Mouse (Mus musculus): Measurements from ENCODE around the gene Dis3l.

Gene Dis3l

DNA sequence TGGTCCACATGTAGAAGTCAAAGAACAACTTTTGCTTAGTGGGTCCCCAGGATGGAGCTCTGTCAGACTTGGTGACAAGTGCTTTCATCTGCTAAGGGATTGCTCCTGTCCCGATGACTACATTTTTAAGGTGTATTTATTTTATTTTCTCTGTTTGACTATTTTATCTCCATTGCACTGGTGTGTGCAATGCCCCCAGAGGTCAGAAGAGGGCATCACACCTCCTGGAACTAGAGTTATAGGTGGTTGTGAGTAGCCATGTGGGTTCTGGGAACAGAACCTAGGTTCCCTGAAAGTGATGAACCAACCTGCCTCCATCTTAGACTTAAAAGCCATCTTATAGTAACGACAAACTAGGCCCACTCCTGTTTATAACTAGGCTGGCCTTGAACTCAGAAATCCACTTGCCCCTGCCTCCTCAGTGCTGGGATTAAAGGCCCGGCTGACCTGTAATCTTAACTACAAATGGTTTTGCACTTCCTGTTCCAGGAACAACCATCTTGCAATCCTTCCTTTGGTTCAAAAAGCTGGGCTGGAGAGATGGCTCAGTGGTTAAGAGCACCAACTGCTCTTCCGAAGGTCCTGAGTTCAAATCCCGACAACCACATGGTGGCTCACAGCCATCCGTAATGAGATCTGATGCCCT lies 62.3 kb downstream of the Dis3l start:
- ChIA-PET POLR2A (interaction anchor here in 3 of 4 experiments (0.6 to 9.5 kb wide), 9 partner anchors 9 to 147 kb away, joined by 3 to 236 read pairs (median 5); partner anchors contain the start of genes Map2k1 (in 1 of the 3), Rpl4 (in 1 of the 3), Snapc5 (in 1 of the 3) and Zwilch (in 1 of the 3)), CTCF (interaction anchor here (0.6 to 1.9 kb wide), 6 partner anchors 27 to 598 kb away, joined by 3 to 8 read pairs (median 5); partner anchors contain the start of gene Snapc5 (in 1 of the 4))

DNA sequence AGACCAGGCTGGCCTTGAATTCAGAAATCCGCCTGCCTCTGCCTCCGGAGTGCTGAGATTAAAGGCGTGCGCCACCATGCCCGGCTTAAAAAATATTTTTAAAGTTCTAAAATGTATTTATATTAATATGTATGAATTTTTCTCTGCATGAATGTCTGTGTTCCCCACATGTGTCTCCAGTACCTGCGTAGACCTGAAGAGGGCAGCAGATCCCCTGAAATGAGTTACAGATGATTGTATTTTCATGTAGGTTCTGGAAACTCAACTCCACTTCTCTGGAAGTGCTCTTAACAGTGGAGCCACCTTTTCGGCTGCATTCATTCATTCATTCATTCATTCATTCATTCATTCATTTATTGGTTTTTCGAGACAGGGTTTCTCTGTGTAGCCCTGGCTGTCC lies 63.4 kb downstream of the Dis3l start:
- POLR2A ChIA-PET: interaction anchor here (0.6 to 6.0 kb wide), 15 partner anchors 8 to 171 kb away, joined by 3 to 44 read pairs (median 4); partner anchors contain the start of genes Snapc5 (in 2 of the 4), Rpl4 (in 1 of the 4) and Zwilch (in 1 of the 4)
- CTCF ChIA-PET: interaction anchor here in 3 of 4 experiments (0.6 to 3.4 kb wide), 15 partner anchors 9 to 848 kb away, joined by 3 to 20 read pairs (median 3); partner anchors contain the start of gene Snapc5 (in 2 of the 3)

DNA sequence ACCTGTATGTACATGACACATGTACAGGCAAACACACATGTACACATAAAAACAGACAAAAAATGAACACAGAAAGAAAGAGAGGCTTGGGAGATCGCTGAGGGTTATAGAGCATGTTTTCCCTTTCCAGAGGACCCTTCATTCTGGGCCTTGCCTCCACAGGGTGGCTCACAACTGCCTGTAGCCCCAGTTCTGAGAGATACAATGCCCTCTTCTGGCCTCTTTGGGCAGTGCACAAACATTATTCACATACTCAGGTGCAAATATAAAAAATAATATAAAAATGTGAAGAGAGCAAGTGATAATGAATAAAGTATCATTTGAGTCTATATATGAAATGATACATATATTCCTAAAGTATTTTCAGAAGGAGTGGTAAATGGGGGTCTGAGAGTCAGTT lies 66.2 kb downstream of the Dis3l start:
- ChIA-PET CTCF (interaction anchor here (0.5 to 6.3 kb wide), 27 partner anchors 8 to 853 kb away, joined by 3 to 96 read pairs (median 4); partner anchors contain the start of gene Snapc5 (in 3 of the 4)), POLR2A (interaction anchor here (0.6 to 6.0 kb wide), 19 partner anchors 8 to 155 kb away, joined by 3 to 103 read pairs (median 6); partner anchors contain the start of genes Snapc5 (in 4 of the 4), Rpl4 (in 1 of the 4) and Zwilch (in 1 of the 4))

DNA sequence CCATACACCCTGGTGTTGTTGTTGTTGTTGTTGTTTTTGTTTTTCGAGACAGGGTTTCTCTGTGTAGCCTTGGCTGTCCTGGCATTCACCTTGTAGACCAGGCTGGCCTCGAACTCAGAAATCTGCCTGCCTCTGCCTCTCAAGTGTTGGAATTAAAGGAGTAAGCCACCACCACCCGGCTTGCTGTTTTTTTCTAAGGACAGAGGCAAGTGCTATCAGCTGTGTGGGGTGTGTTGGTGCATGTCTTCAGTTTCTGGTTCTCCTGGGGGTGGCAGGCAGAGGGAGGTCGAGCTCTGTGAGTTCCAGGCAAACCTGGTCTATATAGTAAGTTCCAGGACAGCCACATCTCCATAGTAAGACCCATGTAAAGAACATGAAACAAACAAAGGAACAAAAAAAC lies 66.8 kb downstream of the Dis3l start:
- CTCF ChIA-PET: interaction anchor here (0.5 to 6.3 kb wide), 16 partner anchors 13 to 854 kb away, joined by 3 to 96 read pairs (median 5); partner anchors contain the start of gene Snapc5 (in 3 of the 4)
- POLR2A ChIA-PET: interaction anchor here (0.7 to 6.0 kb wide), 14 partner anchors 22 to 192 kb away, joined by 3 to 103 read pairs (median 6); partner anchors contain the start of genes Snapc5 (in 4 of the 4), Rpl4 (in 1 of the 4) and Zwilch (in 1 of the 4)

DNA sequence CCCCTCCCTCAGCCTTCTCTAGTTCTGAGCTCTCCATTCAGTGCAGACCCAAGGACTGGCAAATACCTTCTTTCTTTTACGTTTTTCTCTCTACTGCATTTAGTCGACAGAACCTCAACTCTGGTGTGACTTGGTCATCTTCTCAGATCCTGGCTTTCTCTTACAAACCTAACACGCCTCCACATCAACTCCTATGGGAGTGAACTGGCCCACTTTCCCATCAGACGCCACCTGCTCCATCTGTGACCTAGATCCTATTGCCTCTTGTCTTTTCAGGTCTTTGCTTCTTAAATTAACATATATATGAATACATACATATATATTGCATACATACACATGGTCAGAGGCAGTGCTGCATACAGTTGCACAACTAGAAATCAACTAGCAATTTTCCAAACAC lies 67.3 kb downstream of the Dis3l start:
- CTCF ChIA-PET: interaction anchor here in 3 of 4 experiments (1.0 to 6.3 kb wide), 10 partner anchors 13 to 186 kb away, joined by 3 to 96 read pairs (median 7); partner anchors contain the start of gene Snapc5 (in 1 of the 3)
- POLR2A ChIA-PET: interaction anchor here in 3 of 4 experiments (0.7 to 7.8 kb wide), 10 partner anchors 9 to 193 kb away, joined by 3 to 236 read pairs (median 9); partner anchors contain the start of genes Snapc5 (in 2 of the 3), Rpl4 (in 1 of the 3), Tipin (in 1 of the 3) and Zwilch (in 1 of the 3)

DNA sequence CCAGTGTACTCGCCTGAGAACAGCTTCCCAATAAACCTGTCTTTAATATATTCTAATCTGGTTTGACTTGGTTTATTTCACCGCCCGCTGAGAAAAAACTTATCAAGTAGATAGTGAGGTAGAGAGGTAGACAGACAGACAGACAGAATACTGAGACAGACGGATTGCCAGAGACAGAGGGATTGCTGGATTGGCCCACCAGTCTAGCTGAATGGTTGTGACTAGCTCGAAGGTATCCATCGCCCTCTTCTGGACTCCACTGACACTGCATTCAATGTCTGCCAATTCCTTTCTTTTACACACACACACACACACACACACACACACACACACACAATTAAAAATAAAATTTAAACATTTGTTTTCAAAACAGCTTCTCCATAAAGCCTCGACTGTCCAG lies 68.5 kb downstream of the Dis3l start:
- ChIA-PET CTCF (interaction anchor here (0.5 to 6.3 kb wide), 60 partner anchors 9 to 1731 kb away, joined by 3 to 96 read pairs (median 4); partner anchors contain the start of genes Snapc5 (in 4 of the 4), Tipin (in 3 of the 4), Map2k1 (in 2 of the 4) and Dennd4a (in 1 of the 4)), POLR2A (interaction anchor here (0.6 to 7.8 kb wide), 59 partner anchors 9 to 760 kb away, joined by 3 to 236 read pairs (median 4); partner anchors contain the start of genes Snapc5 (in 4 of the 4), Tipin (in 4 of the 4), Rpl4 (in 3 of the 4) and Zwilch (in 3 of the 4))

DNA sequence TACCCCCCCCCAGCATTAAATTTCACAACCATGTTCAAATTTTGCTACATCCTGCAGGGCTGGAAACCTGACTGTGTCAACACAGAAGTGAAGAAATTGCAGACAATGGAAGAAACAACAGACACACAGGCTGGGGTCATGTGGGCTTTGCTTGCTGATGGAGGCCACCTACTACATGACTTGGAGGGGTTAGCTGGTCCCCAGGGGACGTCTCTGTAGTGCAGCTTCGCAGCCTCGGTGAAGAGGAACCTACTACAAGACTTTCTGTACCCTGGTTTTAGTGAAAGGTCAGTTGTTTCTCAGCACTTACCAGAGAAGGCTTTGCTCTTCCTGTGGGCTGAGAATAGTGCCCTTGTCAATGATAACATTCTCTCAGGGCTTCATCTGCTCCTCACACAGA lies 69.8 kb downstream of the Dis3l start:
- POLR2A ChIA-PET: interaction anchor here in 3 of 4 experiments (0.9 to 7.8 kb wide), 10 partner anchors 11 to 167 kb away, joined by 3 to 236 read pairs (median 18); partner anchors contain the start of genes Snapc5 (in 2 of the 3), Tipin (in 2 of the 3), Map2k1 (in 1 of the 3) and Rpl4 (in 1 of the 3)
- CTCF ChIA-PET: interaction anchor here in 1 of 4 experiments (1.7 to 6.3 kb wide), 3 partner anchors 10 to 151 kb away, joined by 8 to 96 read pairs (median 38); partner anchors contain the start of gene Tipin

DNA sequence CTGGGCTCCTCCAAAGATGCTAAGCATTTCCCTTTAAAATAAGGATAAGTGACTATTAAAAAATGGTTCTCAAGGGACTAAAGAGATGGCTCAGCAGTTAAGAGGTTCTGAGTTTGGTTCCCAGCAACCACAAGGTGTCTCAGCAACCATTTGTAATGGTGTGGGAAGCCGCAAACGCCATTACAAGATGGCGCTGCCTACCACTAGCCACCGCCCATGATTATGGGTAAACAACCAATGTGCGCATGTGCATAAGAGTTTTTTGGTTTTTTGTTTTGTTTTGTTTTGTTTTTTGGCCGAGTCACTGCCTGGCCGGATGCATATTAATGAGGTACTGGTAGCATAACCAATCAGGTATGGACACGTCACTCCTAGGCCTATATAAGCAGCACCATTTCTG lies 72.3 kb downstream of the Dis3l start:
- CTCF ChIA-PET: interaction anchor here in 3 of 4 experiments (0.5 to 3.7 kb wide), 8 partner anchors 8 to 250 kb away, joined by 3 to 22 read pairs (median 4); partner anchors contain the start of genes Map2k1 (in 1 of the 3), Snapc5 (in 1 of the 3) and Tipin (in 1 of the 3)
- POLR2A ChIA-PET: interaction anchor here (0.5 to 7.8 kb wide), 65 partner anchors 8 to 1464 kb away, joined by 3 to 236 read pairs (median 7); partner anchors contain the start of genes Tipin (in 4 of the 4), Map2k1 (in 3 of the 4), Rpl4 (in 3 of the 4) and Snapc5 (in 3 of the 4)

DNA sequence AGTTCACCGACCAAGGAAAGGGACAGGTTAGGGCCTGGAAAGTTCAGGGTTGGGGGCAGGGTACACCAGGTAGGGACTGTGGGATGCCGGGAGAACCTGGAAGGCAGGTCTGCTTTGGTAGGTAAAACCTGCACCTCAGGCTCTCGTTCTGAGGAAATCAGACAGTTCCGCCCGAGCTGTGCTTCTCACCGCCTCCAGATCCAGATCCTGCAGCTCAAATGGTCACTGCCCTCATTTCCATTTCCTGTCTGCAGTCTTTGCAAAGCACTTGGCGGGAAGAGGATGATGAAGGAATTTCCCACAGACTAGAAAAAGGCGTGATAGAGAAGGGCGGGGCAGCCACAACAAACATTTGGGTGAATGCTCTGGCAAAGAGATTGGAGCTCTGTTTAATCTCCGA lies 72.9 kb downstream of the Dis3l start:
- ChIA-PET CTCF (interaction anchor here (0.5 to 3.7 kb wide), 11 partner anchors 9 to 249 kb away, joined by 3 to 22 read pairs (median 3); partner anchors contain the start of genes Map2k1 (in 1 of the 4), Snapc5 (in 1 of the 4) and Tipin (in 1 of the 4)), POLR2A (interaction anchor here (0.5 to 7.8 kb wide), 88 partner anchors 9 to 1463 kb away, joined by 3 to 236 read pairs (median 5); partner anchors contain the start of genes Tipin (in 4 of the 4), Map2k1 (in 3 of the 4), Rpl4 (in 3 of the 4) and Snapc5 (in 3 of the 4))

DNA sequence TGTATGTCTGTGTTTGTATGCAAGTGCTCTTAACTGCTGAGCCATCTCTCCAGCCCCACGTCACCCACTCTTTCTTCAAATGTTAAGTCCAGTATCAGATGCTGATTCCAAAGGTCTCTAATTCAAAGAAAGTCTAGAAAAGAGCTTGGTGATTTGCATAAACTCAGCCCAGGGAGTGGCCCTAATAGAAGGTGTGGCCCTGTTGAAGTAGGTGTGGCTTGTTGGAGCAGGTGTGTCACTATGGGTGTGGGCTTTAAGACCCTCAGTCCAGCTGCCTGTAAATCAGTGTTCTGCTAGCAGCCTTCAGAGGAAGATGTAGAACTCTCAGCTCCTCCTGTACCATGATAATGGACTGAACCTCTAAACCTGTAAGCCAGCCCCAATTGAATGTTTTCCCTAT lies 73.9 kb downstream of the Dis3l start:
- CTCF ChIA-PET: interaction anchor here (0.5 to 3.7 kb wide), 21 partner anchors 8 to 1332 kb away, joined by 3 to 22 read pairs (median 4); partner anchors contain the start of genes Map2k1 (in 2 of the 4), Snapc5 (in 2 of the 4) and Tipin (in 1 of the 4)
- POLR2A ChIA-PET: interaction anchor here (0.5 to 7.8 kb wide), 127 partner anchors 8 to 1340 kb away, joined by 3 to 236 read pairs (median 5); partner anchors contain the start of genes Tipin (in 4 of the 4), Map2k1 (in 3 of the 4), Rpl4 (in 3 of the 4) and Snapc5 (in 3 of the 4)

DNA sequence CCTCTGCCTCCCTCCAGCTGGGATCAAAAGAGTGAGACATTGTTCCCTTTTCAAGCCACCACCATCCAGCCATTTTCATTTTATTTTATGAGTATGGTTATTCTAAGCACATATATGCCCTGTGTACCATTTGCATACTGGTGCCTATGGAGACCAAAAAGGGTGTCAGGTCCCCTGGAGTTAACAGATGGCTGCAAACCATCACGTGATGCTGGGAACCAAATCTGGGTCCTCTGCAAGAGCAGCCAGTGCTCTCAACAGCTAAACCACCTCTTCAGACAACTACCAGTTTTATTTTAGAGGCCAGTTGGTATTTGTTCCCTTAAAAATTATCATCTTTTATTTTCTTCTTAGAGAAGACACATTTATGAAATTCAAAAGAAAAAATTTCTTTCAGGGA lies 76.3 kb downstream of the Dis3l start:
- CTCF ChIA-PET: interaction anchor here in 3 of 4 experiments (0.5 to 1.7 kb wide), 4 partner anchors 10 to 858 kb away, joined by 3 to 10 read pairs (median 6); no protein-coding TSS in a partner anchor
- POLR2A ChIA-PET: interaction anchor here in 2 of 4 experiments (0.6 to 3.5 kb wide), 9 partner anchors 10 to 101 kb away, joined by 3 to 18 read pairs (median 4); partner anchors contain the start of genes Tipin (in 2 of the 2) and Map2k1 (in 1 of the 2)

DNA sequence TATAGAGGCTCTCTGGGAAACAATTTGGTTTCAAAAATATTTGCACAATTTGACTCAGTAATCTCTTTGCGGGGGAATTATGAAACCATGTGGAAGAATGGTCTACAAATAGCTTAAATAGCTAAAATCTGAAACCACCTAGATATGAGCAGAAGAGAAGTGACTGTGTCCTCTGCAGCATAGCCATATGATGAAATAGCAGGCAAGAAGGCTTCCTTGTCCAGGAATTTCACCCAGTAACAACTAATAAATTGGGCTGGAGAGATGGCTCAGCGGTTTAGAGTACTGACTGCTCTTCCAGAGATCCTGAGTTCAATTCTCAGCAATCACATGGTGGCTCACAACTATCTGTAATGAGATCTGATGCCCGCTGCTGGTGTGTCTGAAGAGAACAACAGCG lies 80.1 kb downstream of the Dis3l start:
- ChIA-PET POLR2A (interaction anchor here in 2 of 4 experiments (1.3 to 3.5 kb wide), 4 partner anchors 10 to 82 kb away, joined by 3 to 18 read pairs (median 8); partner anchors contain the start of genes Snapc5 (in 1 of the 2) and Tipin (in 1 of the 2)), CTCF (no interaction called here)

DNA sequence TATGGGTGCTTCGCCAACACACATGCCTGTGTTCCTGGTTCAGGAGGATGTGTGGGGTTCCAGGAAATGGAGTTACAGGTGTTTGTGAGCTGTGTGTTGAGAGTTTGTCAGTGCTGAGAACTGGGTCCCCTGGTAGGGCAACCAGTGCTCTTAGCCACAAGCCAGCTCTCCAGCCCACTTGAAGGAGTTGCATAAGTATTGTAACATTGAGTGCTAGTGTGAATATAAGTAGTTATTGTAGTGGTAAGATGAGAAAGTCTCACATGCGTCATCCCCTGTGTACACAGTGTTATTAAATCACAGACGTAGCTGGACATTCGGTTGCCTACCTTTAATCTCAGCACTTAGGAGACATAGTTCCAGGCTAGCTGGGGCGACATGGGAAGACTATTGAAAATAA lies 81.2 kb downstream of the Dis3l start:
- ChIA-PET POLR2A (interaction anchor here in 3 of 4 experiments (0.7 to 2.9 kb wide), 5 partner anchors 8 to 126 kb away, joined by 3 to 28 read pairs (median 6); partner anchors contain the start of genes Tipin (in 2 of the 3) and Snapc5 (in 1 of the 3)), CTCF (interaction anchor here in 2 of 4 experiments (0.7 to 1.3 kb wide), 2 partner anchors 41 to 121 kb away, joined by 3 read pairs; no protein-coding TSS in a partner anchor)
